Mouse (Mus musculus): ENCODE data around the gene Tcirg1.

DNA sequence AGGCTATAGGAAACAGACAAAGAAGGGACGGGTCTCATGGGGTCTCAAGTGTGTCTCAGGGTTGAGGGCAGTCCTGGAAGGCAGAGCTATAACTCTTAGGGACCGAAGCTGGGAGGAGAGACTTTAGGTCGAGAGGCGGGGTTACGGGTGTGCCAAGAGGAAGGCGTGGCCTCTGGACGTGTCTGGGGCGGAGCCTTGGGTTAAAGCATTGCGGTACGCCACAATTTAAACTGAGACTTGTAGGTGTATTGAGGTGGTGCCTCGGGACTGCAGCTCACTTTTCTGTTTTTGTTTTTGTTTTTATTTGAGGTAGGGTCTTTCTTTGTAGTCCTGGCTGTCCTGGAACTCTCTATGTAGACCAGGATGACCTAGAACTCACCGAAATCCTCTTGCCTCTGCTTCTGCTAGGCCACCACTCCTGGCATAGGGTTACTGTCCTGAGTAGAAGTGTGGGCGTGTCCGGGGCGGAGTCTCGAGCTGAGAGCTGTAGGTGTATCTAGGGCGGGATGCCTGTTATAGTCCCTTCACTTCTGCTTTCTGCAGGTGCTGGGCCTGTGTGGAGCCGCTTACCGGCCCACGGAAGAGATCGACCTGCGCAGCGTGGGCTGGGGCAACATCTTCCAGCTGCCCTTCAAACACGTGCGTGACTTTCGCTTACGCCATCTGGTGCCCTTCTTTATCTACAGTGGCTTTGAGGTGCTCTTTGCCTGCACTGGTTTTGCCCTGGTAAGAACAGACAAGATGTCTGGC, 36.2 kb upstream of the Tcirg1 start:
- no peak for TF ChIP-seq CTCF (IDR thresholded peaks at IDR 0.05; ENCODE audit: low read depth, low read length)
- no peak for TF ChIP-seq POLR2A (IDR thresholded peaks at IDR 0.05; ENCODE audit: borderline replicate concordance, low read depth, low read length)
